Mouse (Mus musculus) frontal cortex, adult 2 months (tissue): ENCODE data around the gene Olfr517. TPM values are rescaled to one million over a fixed set of nuclear protein-coding genes. Genes with fewer than 3 reads are reported as not detected.

Source experiments
- DNase-seq, 2 experiments: peaks; one replicate each; pipeline ENCODE4 v3.0.0; 2022; ENCODE audit warnings: low spot score in 1 of 2; ENCODE audit errors: extremely low spot score in 1 of 2
- polyA plus RNA-seq: library from polyadenylated mRNA; depleted of rRNA; stranded (reverse); fragments of >200 nt; gene quantifications from 2 replicates; pipeline ENCODE4 v1.2.3, GENCODE M21; 2012; rRNA removed

Olfr517 gene
- polyA plus RNA-seq = not detected in 2 replicates

GRCm38 (mm10) chr7:108872279-108872678, at the start of gene Olfr517:
TSS of gene Olfr517 (minus strand) at chr7:108872379.
- DNase-seq = no peak

DNA sequence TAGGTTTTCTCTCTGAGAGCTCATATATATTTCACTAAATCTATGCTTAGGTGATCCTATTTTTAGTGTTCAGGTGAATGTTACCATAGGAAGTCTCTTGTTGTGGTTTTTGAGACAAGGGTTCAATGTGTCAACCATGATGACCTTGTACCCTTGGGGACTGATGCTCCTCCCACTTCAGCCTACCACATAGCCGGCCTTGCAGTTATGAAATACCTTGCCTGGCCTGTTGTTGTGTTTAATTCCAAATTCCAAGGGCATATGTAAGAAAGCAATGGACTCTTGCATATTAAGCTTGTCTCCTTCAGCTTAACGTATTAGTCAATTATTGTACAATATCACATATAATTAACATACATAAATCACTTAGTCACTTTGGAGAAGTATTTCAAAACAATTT, 31.8 kb upstream of the Olfr517 start:
- no peak for DNase-seq

- no peak for DNase-seq
Observed at GRCm38 (mm10) chr7:108894320-108894719, 22.1 kb upstream of the Olfr517 start, which contains the start of gene Olfr519. TSS of gene Olfr519 (minus strand) at chr7:108894420.

DNA sequence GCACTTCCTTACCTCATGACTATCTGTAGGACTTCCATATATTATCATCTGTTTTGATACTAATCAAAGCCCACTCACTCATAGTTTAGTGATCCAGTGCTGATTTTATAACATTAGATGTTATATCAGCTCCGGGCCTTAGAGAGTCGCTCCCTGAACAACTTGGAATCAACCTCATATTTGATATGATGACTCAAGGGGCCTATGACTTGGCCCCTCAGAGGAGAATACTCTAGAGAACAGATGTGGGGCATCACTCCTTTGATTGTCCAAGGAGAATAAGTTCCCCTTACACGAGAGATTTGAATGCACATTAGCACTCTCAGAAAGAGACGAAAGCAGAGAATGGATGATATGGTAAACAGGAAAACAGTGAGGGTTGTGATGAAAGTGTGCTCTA, 12.7 kb upstream of the Olfr517 start, which contains the start of gene Olfr518:
Olfr518 (minus strand) TSS at position 101 of the 400 bp plus-strand sequence.
- no peak for DNase-seq

GRCm38 (mm10) chr7:108850429-108850828, 21.8 kb downstream of the Olfr517 start, which contains the start of gene Olfr516:
TSS of gene Olfr516 (minus strand) at chr7:108850529.
- DNase-seq = no peak

DNA sequence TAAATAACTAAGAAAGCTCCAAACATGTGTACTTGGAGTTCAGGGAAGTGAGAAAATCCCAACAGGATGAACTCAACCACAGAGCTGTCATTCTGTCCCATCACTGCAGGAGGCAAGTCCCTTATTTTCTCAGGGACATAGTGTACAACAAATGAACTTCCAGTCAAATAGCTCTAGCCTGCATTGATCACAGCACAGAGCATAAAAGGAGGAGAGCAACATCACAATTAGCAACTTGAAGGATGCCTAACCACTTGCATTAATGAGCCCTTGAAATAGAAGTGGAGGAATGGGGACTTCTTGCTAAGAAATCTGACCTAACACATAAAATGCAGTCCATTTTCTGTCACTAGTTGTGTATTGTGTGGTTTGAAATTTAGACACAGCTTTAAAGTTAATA, 46.3 kb downstream of the Olfr517 start, which contains the start of gene Olfr514:
Olfr514 (minus strand) TSS at position 101 of the 400 bp plus-strand sequence.
- no peak for DNase-seq

Other genes with a start within 250 kb of the Olfr517 start
- not detected in 2 replicates for gene Olfr508, start 242.4 kb downstream of the Olfr517 start, polyA plus RNA-seq
- 0.08 TPM in 1 of 2 replicates, not detected in the other for gene Olfr509, start 220.5 kb downstream of the Olfr517 start, polyA plus RNA-seq
- 0.10 TPM in 1 of 2 replicates, not detected in the other for gene Olfr510, start 206.0 kb downstream of the Olfr517 start, polyA plus RNA-seq
- gene Olfr512, start 159.1 kb downstream of the Olfr517 start, polyA plus RNA-seq = not detected in 2 replicates
- gene Olfr513, start 121.4 kb downstream of the Olfr517 start, polyA plus RNA-seq = not detected in 2 replicates
- gene Olfr514, start 46.4 kb downstream of the Olfr517 start, polyA plus RNA-seq = not detected in 2 replicates
- gene Olfr516, start 21.9 kb downstream of the Olfr517 start, polyA plus RNA-seq = not detected in 2 replicates
- gene Olfr518, start 12.6 kb upstream of the Olfr517 start, polyA plus RNA-seq = not detected in 2 replicates
- gene Olfr519, start 22.0 kb upstream of the Olfr517 start, polyA plus RNA-seq = not detected in 2 replicates
- gene Nlrp10, start 57.8 kb upstream of the Olfr517 start, polyA plus RNA-seq = 0.66 and 0.71 TPM in 2 replicates
- 104 and 113 TPM in 2 replicates for gene Eif3f, start 62.0 kb upstream of the Olfr517 start, polyA plus RNA-seq
- gene Tub, start 78.0 kb upstream of the Olfr517 start, polyA plus RNA-seq = 111 and 132 TPM in 2 replicates
- 38.7 and 43.3 TPM in 2 replicates for gene Ric3, start 211.0 kb upstream of the Olfr517 start, polyA plus RNA-seq